Mouse (Mus musculus) hindbrain, postnatal 0 days (tissue): Measurements from ENCODE around the gene Fgf9. TPM values are rescaled to one million over a fixed set of nuclear protein-coding genes. Genes with fewer than 3 reads are reported as not detected.

Experiments
- ATAC-seq: fragments of 200-750 bp; cut with Nextera tagmentation; 2 replicates; pipeline ENCODE4 v1.8.0; 2017; ENCODE audit warnings: mild to moderate bottlenecking, moderate TSS enrichment, moderate library complexity
- DNase-seq: peaks from one replicate; pipeline ENCODE4 v3.0.0-alpha.2; 2015; ENCODE audit warnings: low spot score
- H3K27ac ChIP-seq: fragments of 300-500 bp; sonication (generic); 2 replicates; pipeline ENCODE4 v1.5.1; 2014; ENCODE audit warnings: mild to moderate bottlenecking
- H3K27me3 ChIP-seq: fragments of 300-500 bp; sonication (generic); 2 replicates; pipeline ENCODE4 v1.6.1; 2014; ENCODE audit warnings: low read length, mixed read lengths; ENCODE audit not compliant: insufficient read depth
- H3K36me3 ChIP-seq: fragments of 300-500 bp; sonication (generic); 2 replicates; pipeline ENCODE4 v1.6.1; 2014; ENCODE audit warnings: low read length, mixed read lengths; ENCODE audit not compliant: insufficient read depth
- H3K4me1 ChIP-seq: fragments of 300-500 bp; sonication (generic); 2 replicates; pipeline ENCODE4 v1.6.1; 2014; ENCODE audit warnings: antibody characterized with exemption, low read length, mixed read lengths; ENCODE audit not compliant: insufficient read depth
- H3K4me2 ChIP-seq: fragments of 300-500 bp; sonication (generic); 2 replicates; pipeline ENCODE4 v1.6.1; 2014; ENCODE audit warnings: low read depth, mild to moderate bottlenecking, low read length, moderate library complexity, mixed read lengths
- H3K4me3 ChIP-seq: fragments of 300-500 bp; sonication (generic); 2 replicates; pipeline ENCODE4 v1.5.1; 2014; ENCODE audit warnings: low read length
- H3K9ac ChIP-seq: fragments of 300-500 bp; sonication (generic); replicated peaks from 2 replicates; pipeline ENCODE4 v1.6.1; 2014; ENCODE audit warnings: mild to moderate bottlenecking, low read length, moderate library complexity, mixed read lengths
- H3K9me3 ChIP-seq: fragments of 300-500 bp; sonication (generic); 2 replicates; pipeline ENCODE4 v1.6.1; 2016; ENCODE audit warnings: low read length, mixed read lengths
- CTCF ChIP-seq: IDR thresholded peaks from 2 replicates; pipeline ENCODE4 v1.5.1; 2016; ENCODE audit warnings: antibody characterized with exemption, control low read depth, low read depth
- WGBS: fragments of 180-500 bp; shearing (Covaris S2); extraction: QIAGEN DNeasy Blood & Tissue Kit; methylation state at CpG from one replicate; pipeline ENCODE4 v1.1.7; 2014; 5-methylcytosine and 5-hydroxymethylcytosine counted together
- polyA plus RNA-seq: library from polyadenylated mRNA; unstranded; fragments of >200 nt; fragmentation: Nextera tagmentation; extraction: Ambion mirVana; gene quantifications from 2 replicates; pipeline ENCODE4 v1.2.1, GENCODE M21; 2015
- total RNA-seq: library from RNA; depleted of rRNA; stranded (reverse); fragments of >200 nt; gene quantifications from 2 replicates; pipeline ENCODE4 v1.2.3, GENCODE M21; 2014

Gene Fgf9
- total and polyA plus RNA-seq, 2 experiments from 2014 or later = 12.4 to 24.2 TPM

DNA sequence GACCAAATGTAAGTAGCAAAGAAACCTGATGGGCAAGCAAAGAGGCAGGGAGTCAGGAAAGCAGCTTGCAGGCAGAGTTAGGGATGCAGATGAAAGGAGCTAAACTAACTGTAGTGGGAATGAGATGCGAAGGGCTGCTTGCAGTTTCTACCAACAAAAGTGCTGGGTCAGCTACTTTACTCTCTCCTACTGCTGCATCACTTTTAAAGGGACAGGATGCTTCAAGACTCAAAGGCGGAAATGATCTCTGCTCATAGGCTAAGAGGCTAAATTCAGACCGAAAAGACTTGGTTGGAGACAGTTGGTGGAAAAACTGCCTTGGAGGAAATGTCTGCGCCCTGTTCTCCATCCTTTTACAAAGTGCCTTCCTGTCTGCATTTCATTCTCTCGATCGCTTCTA is 420 bp upstream of the Fgf9 start:
- DNase-seq (peak; percentile 43), ATAC-seq (no peak)
- 0 out of 2 replicates have a peak overlapping the region, but pooled peaks have one; percentile 60 for H3K9ac ChIP-seq

DNA sequence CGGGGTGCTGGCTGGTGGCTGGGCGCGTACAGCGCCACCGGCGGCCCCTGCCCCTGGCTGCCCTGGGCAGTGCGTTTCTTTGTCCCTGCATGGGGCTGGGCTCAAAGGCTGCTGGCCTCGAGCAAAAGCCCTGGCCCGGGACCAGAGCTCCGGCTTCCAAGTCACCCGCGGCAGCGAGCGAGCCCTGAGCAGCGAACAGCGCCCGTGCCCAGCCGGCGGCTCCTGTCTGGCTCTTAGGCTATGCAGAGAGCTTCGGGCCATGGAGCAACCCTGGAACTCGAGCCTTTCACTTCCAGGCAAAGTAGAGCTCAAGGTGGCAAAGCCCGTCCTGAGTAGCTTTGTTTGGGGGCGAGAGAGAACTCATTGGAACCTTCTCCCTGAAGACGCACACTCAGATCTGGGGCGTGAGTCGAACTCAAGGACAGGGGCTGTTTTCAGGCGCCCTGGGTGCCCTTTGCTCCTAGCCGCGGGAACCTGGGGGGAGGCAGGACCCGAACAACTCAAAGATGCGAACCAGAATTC is 834 bp downstream of the Fgf9 start:
- TF ChIP-seq CTCF = no peak
- H3K9me3 ChIP-seq = no peaks in the 10 kb centered on the region
- peak overlapping the region; percentile 95 for H3K4me2 ChIP-seq
- no peaks in the 10 kb centered on the region for H3K36me3 ChIP-seq
- DNase-seq = peak; percentile 66
- H3K27ac ChIP-seq = peak overlapping the region; percentile 67
- H3K4me1 ChIP-seq = peaks cover 7% of the 10 kb centered on the region; the same call in 1 of the 2 replicates
- H3K27me3 ChIP-seq = no peaks in the 10 kb centered on the region
- 0 out of 2 replicates have a peak, but pooled peaks have one; percentile 18 for ATAC-seq
- peak overlapping the region; percentile 60 for H3K9ac ChIP-seq
- peak overlapping the region; percentile 58 for H3K4me3 ChIP-seq
- WGBS = under 1% methylated on average over 31 of the region's 31 CpGs

More for the DNA sequence above, 420 bp upstream of the Fgf9 start:
- H3K27me3 ChIP-seq = no peaks in the 10 kb centered on the region
- whole genome bisulfite sequencing = 6% methylated on average over 6 of the region's 6 CpGs
- TF ChIP-seq CTCF = no peak
- H3K4me1 ChIP-seq = peaks cover 7% of the 10 kb centered on the region; the same call in 1 of the 2 replicates
- H3K27ac ChIP-seq = no peak overlapping the region
- no peaks in the 10 kb centered on the region for H3K36me3 ChIP-seq
- no peaks in the 10 kb centered on the region for H3K9me3 ChIP-seq
- peak overlapping the region; percentile 58 for H3K4me3 ChIP-seq
- H3K4me2 ChIP-seq = peak overlapping the region; percentile 95

DNA sequence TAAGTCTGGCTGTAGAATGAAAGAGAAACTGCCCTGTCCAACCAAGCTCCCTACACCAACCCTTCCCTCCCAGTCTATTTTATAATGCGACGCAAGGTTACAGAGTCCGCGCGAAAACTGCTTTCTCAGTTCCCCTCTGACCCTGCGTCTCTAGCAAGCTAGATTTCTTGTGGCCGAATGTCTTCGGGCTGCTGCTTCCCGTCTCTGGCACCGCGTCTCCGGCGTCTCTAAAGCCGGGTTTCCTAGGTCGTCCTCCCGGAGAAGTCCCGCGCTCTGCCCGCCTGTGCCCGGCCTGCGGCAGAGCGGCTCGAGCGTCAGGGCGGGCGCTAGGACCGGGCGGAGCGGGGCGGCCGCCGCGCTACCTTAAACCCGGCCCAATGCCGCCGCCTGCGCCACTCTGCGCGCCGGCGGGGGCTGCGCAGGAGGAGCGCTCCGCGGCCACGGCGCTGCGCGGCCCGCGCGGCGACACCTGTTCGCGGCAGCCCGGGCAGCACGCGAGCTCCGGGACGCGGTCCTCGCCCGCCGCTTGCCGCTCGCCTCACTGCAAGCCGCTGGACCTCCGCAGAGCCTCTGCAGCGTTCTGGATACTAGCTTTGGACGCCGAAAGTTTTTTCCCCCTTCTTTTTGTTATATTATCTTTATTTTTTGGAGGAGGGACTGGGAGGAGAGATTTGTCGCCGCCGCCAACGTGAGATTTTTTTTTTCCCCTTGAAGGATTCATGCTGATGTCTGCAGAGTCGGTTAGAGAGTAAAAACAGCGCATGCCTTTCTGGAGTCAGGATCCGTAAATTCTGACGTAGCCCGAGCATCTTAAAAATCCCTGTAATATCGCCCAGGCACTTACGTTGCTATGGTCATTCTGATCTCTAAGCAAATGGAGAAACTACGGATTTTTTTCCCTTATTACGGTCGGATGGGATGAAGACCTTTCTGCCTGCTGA is 1.8 kb downstream of the Fgf9 start:
- Histone ChIP-seq H3K9ac (peak overlapping the region; percentile 43), H3K4me3 (peak overlapping the region; percentile 58), H3K4me1 (peaks cover 7% of the 10 kb centered on the region; the same call in 1 of the 2 replicates), H3K9me3 (no peaks in the 10 kb centered on the region), H3K4me2 (peak overlapping the region; percentile 95), H3K27me3 (no peaks in the 10 kb centered on the region), H3K27ac (peak overlapping the region; percentile 65; the same call in 1 of the 2 replicates), H3K36me3 (no peaks in the 10 kb centered on the region)
- DNase-seq (peak; percentile 91), ATAC-seq (peak; percentile 85)
- under 1% methylated on average over 76 of the region's 85 CpGs for WGBS
- no peak for TF ChIP-seq CTCF

DNA sequence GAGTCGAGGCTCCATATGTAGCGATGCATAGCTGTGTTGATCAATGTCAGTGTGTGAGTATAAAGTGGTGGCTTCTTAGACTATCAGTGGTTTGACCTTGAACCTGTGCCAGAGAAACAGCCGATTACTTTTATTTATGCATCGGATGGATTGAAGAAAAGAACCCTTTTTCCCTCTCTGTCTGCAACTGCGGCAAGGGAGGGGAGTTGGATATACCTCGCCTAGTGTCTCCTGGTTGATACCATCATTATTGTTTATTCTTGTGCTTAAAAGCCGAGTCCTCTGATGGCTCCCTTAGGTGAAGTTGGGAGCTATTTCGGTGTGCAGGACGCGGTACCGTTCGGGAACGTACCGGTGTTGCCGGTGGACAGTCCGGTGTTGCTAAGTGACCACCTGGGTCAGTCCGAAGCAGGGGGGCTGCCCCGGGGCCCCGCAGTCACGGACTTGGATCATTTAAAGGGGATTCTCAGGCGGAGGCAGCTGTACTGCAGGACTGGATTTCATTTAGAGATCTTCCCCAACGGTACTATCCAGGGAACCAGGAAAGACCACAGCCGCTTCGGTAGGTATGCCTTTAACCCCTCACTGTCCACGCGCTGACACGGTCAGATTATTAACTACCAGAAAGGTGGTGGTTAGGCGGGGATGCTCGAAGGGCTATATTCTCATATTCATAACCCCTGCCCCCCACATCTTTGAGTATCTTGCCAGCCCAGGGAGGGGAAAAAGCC is 2.6 kb downstream of the Fgf9 start:
- peaks cover 7% of the 10 kb centered on the region; the same call in 1 of the 2 replicates for H3K4me1 ChIP-seq
- peak overlapping the region; percentile 95 for H3K4me2 ChIP-seq
- TF ChIP-seq CTCF = no peak
- H3K27ac ChIP-seq = peak overlapping the region; percentile 65
- H3K9ac ChIP-seq = peak overlapping the region; percentile 43
- under 1% methylated on average over 29 of the region's 29 CpGs for WGBS
- no peaks in the 10 kb centered on the region for H3K27me3 ChIP-seq
- ATAC-seq = no peak
- peak overlapping the region; percentile 58 for H3K4me3 ChIP-seq
- H3K36me3 ChIP-seq = no peaks in the 10 kb centered on the region
- DNase-seq = peak; percentile 45
- H3K9me3 ChIP-seq = no peaks in the 10 kb centered on the region

DNA sequence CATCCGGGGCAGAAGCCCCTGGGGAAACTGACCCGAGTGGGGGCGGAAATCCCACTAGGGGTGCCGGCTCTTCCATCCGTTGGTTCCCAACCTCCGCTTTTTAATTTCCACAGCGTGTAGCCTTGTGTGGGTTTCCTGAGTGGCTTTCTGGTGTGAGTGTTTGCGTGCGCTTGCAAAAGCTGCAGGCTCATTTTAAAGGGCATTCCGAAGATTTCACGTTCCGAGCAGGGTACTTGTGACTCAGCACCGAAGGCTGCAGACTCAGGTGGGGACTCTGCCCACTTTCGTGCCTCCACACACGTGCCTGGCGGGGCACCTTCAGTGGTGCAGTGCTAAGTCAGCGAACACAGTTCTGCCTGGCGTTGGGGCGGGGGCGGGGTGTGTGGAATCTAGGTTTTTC is 3.6 kb downstream of the Fgf9 start:
- H3K9ac ChIP-seq = peak overlapping the region; percentile 46
- 1% methylated on average over 20 of the region's 20 CpGs for WGBS
- H3K4me3 ChIP-seq = peak overlapping the region; percentile 58
- H3K27me3 ChIP-seq = no peaks in the 10 kb centered on the region
- ATAC-seq (no peak), DNase-seq (no peak)
- peak overlapping the region; percentile 95 for H3K4me2 ChIP-seq
- TF ChIP-seq CTCF = no peak
- no peaks in the 10 kb centered on the region for H3K36me3 ChIP-seq
- no peak overlapping the region for H3K27ac ChIP-seq
- peaks cover 7% of the 10 kb centered on the region; the same call in 1 of the 2 replicates for H3K4me1 ChIP-seq
- no peaks in the 10 kb centered on the region for H3K9me3 ChIP-seq
